Mouse (Mus musculus) heart, postnatal 0 days (tissue): ENCODE data around the gene Syngr2.

Experiments
- CTCF ChIP-seq: IDR thresholded peaks from 2 replicates; pipeline ENCODE4 v1.5.1; 2016; ENCODE audit warnings: antibody characterized with exemption, control low read depth, low read depth
- EP300 ChIP-seq: IDR thresholded peaks from 2 replicates; pipeline ENCODE4 v1.6.1; 2016; ENCODE audit warnings: antibody characterized with exemption, low read depth

- TF ChIP-seq CTCF (no peak), EP300 (no peak)
Observed at GRCm38 (mm10) chr11:117768725-117769682, 40.5 kb upstream of the Syngr2 start.
